Mouse (Mus musculus) heart, embryonic 15.5 days (tissue): ENCODE data around the gene Rap1a. TPM values are rescaled to one million over a fixed set of nuclear protein-coding genes. Genes with fewer than 3 reads are reported as not detected.

Experiments
- ATAC-seq: fragments of 200-750 bp; cut with Nextera tagmentation; replicated peaks from 2 replicates; pipeline ENCODE4 v1.8.0; 2017; ENCODE audit warnings: low read depth, moderate TSS enrichment; ENCODE audit not compliant: insufficient number of reproducible peaks, insufficient read depth, low FRiP score
- H3K27ac ChIP-seq: fragments of 300-500 bp; sonication (generic); 2 replicates; pipeline ENCODE4 v1.5.1; 2015; ENCODE audit warnings: mild to moderate bottlenecking, inconsistent platforms
- H3K27me3 ChIP-seq: fragments of 300-500 bp; sonication (generic); 2 replicates; pipeline ENCODE4 v1.6.1; 2015; ENCODE audit warnings: inconsistent platforms
- H3K36me3 ChIP-seq: fragments of 300-500 bp; sonication (generic); 2 replicates; pipeline ENCODE4 v1.6.1; 2015; ENCODE audit warnings: mild to moderate bottlenecking, inconsistent platforms
- H3K4me1 ChIP-seq: fragments of 300-500 bp; sonication (generic); replicated peaks from 2 replicates; pipeline ENCODE4 v1.6.1; 2015; ENCODE audit warnings: inconsistent platforms
- H3K4me2 ChIP-seq: fragments of 300-500 bp; sonication (generic); 2 replicates; pipeline ENCODE4 v1.6.1; 2015; ENCODE audit warnings: inconsistent platforms, mild to moderate bottlenecking, moderate library complexity
- H3K4me3 ChIP-seq: fragments of 300-500 bp; sonication (generic); 2 replicates; pipeline ENCODE4 v1.5.1; 2015; ENCODE audit warnings: mild to moderate bottlenecking, inconsistent platforms
- H3K9ac ChIP-seq: fragments of 300-500 bp; sonication (generic); 2 replicates; pipeline ENCODE4 v1.6.1; 2015; ENCODE audit warnings: mild to moderate bottlenecking, inconsistent platforms
- H3K9me3 ChIP-seq: fragments of 300-500 bp; sonication (generic); replicated peaks from 2 replicates; pipeline ENCODE4 v1.6.1; 2016; ENCODE audit warnings: inconsistent platforms
- WGBS: fragments of 180-500 bp; shearing (Covaris S2); methylation state at CpG from one replicate; pipeline ENCODE4 v1.1.7; 2015; ENCODE audit warnings: mixed read lengths; 5-methylcytosine and 5-hydroxymethylcytosine counted together
- polyA plus RNA-seq: library from polyadenylated mRNA; unstranded; fragments of >200 nt; fragmentation: Nextera tagmentation; extraction: Ambion mirVana; gene quantifications from 2 replicates; pipeline ENCODE4 v1.2.1, GENCODE M21; 2015

Rap1a gene
- polyA plus RNA-seq, 1 experiment from 2014 or later, result 92.9 TPM

GRCm38 (mm10) chr3:105821504-105821903, 20.4 kb upstream of the Rap1a start:
- Histone ChIP-seq H3K4me1 (peaks cover 29% of the 10 kb centered on the region), H3K9me3 (no peaks in the 10 kb centered on the region), H3K27ac (no peak overlapping the region), H3K4me3 (no peak overlapping the region), H3K4me2 (no peak overlapping the region), H3K9ac (no peak overlapping the region), H3K36me3 (no peaks in the 10 kb centered on the region), H3K27me3 (peaks cover 44% of the 10 kb centered on the region)
- 84% methylated on average over 3 of the region's 3 CpGs for WGBS
- no peak for ATAC-seq

- Histone ChIP-seq H3K4me1 (peaks cover 32% of the 10 kb centered on the region), H3K4me2 (no peak overlapping the region), H3K9ac (no peak overlapping the region), H3K36me3 (no peaks in the 10 kb centered on the region), H3K27ac (no peak overlapping the region), H3K27me3 (peaks cover 44% of the 10 kb centered on the region), H3K9me3 (no peaks in the 10 kb centered on the region), H3K4me3 (no peak overlapping the region)
- WGBS, result 76% methylated on average over 3 of the region's 3 CpGs
- ATAC-seq, result no peak
Measured at GRCm38 (mm10) chr3:105820272-105820671, 19.1 kb upstream of the Rap1a start.

GRCm38 (mm10) chr3:105818130-105819004, 17.2 kb upstream of the Rap1a start:
- Histone ChIP-seq H3K4me3 (no peak overlapping the region), H3K4me1 (peaks cover 29% of the 10 kb centered on the region), H3K4me2 (no peak overlapping the region), H3K9ac (no peak overlapping the region), H3K36me3 (no peaks in the 10 kb centered on the region), H3K9me3 (no peaks in the 10 kb centered on the region), H3K27ac (no peak overlapping the region), H3K27me3 (peaks cover 59% of the 10 kb centered on the region)
- 30% methylated on average over 6 of the region's 6 CpGs for WGBS
- peak; percentile 50 for ATAC-seq

- peaks cover 58% of the 10 kb centered on the region for H3K27me3 ChIP-seq
- no peak overlapping the region for H3K9ac ChIP-seq
- peaks cover 40% of the 10 kb centered on the region for H3K4me1 ChIP-seq
- ATAC-seq, result peak; percentile 56; the same call in 1 of the 2 replicates
- H3K9me3 ChIP-seq, result no peaks in the 10 kb centered on the region
- no peak overlapping the region for H3K4me3 ChIP-seq
- no peak overlapping the region for H3K4me2 ChIP-seq
- no peak overlapping the region for H3K27ac ChIP-seq
- 16% methylated on average over 8 of the region's 8 CpGs for WGBS
- H3K36me3 ChIP-seq, result no peaks in the 10 kb centered on the region
Measured at GRCm38 (mm10) chr3:105816089-105816488, 15.0 kb upstream of the Rap1a start.

- Histone ChIP-seq H3K9me3 (no peaks in the 10 kb centered on the region), H3K36me3 (no peaks in the 10 kb centered on the region), H3K4me1 (peaks cover 40% of the 10 kb centered on the region), H3K27me3 (peaks cover 54% of the 10 kb centered on the region), H3K4me2 (no peak overlapping the region), H3K4me3 (no peak overlapping the region), H3K27ac (no peak overlapping the region), H3K9ac (no peak overlapping the region)
- peak; percentile 75 for ATAC-seq
- 35% methylated on average over 10 of the region's 10 CpGs for WGBS
Measured at GRCm38 (mm10) chr3:105815236-105815904, 14.2 kb upstream of the Rap1a start.

GRCm38 (mm10) chr3:105811146-105811545, 10.0 kb upstream of the Rap1a start:
- no peak for ATAC-seq
- Histone ChIP-seq H3K4me2 (no peak overlapping the region), H3K9ac (no peak overlapping the region), H3K27ac (no peak overlapping the region), H3K9me3 (no peaks in the 10 kb centered on the region), H3K4me1 (peaks cover 32% of the 10 kb centered on the region), H3K4me3 (no peak overlapping the region), H3K36me3 (no peaks in the 10 kb centered on the region), H3K27me3 (peaks cover 48% of the 10 kb centered on the region)
- WGBS, result 93% methylated on average over 2 of the region's 2 CpGs

GRCm38 (mm10) chr3:105808179-105809037, 7.3 kb upstream of the Rap1a start:
- no peak overlapping the region for H3K27ac ChIP-seq

GRCm38 (mm10) chr3:105807672-105808071, 6.5 kb upstream of the Rap1a start:
- H3K4me2 ChIP-seq, result no peak overlapping the region
- H3K27me3 ChIP-seq, result peaks cover 37% of the 10 kb centered on the region
- no peaks in the 10 kb centered on the region for H3K9me3 ChIP-seq
- no peak overlapping the region for H3K4me3 ChIP-seq
- no peaks in the 10 kb centered on the region for H3K36me3 ChIP-seq
- H3K9ac ChIP-seq, result no peak overlapping the region
- ATAC-seq, result no peak
- peaks cover 15% of the 10 kb centered on the region for H3K4me1 ChIP-seq
- WGBS, result 60% methylated on average over 1 of the region's 1 CpGs
- no peak overlapping the region for H3K27ac ChIP-seq

More at GRCm38 (mm10) chr3:105808179-105809037, 7.3 kb upstream of the Rap1a start:
- no peak overlapping the region for H3K4me3 ChIP-seq
- H3K36me3 ChIP-seq, result no peaks in the 10 kb centered on the region
- H3K4me2 ChIP-seq, result no peak overlapping the region
- ATAC-seq, result no peak; the same call in 1 of the 2 replicates
- peaks cover 17% of the 10 kb centered on the region for H3K4me1 ChIP-seq
- H3K9me3 ChIP-seq, result no peaks in the 10 kb centered on the region
- H3K9ac ChIP-seq, result no peak overlapping the region
- 41% methylated on average over 14 of the region's 14 CpGs for WGBS
- H3K27me3 ChIP-seq, result peaks cover 43% of the 10 kb centered on the region

- H3K9ac ChIP-seq, result no peak overlapping the region
- no peak overlapping the region for H3K4me3 ChIP-seq
- H3K4me2 ChIP-seq, result no peak overlapping the region
- no peaks in the 10 kb centered on the region for H3K36me3 ChIP-seq
- WGBS, result 72% methylated on average over 11 of the region's 11 CpGs
- H3K27ac ChIP-seq, result no peak overlapping the region
- H3K4me1 ChIP-seq, result peaks cover 12% of the 10 kb centered on the region
- ATAC-seq, result no peak
- H3K27me3 ChIP-seq, result peaks cover 36% of the 10 kb centered on the region
- H3K9me3 ChIP-seq, result no peaks in the 10 kb centered on the region
Measured at GRCm38 (mm10) chr3:105806519-105807249, 5.5 kb upstream of the Rap1a start.

GRCm38 (mm10) chr3:105803600-105803999, 2.5 kb upstream of the Rap1a start:
- no peak for ATAC-seq
- peaks cover 26% of the 10 kb centered on the region for H3K4me1 ChIP-seq
- no peak overlapping the region for H3K9ac ChIP-seq
- H3K27me3 ChIP-seq, result peaks cover 19% of the 10 kb centered on the region; the same call in 1 of the 2 replicates
- H3K4me2 ChIP-seq, result no peak overlapping the region
- H3K36me3 ChIP-seq, result no peaks in the 10 kb centered on the region
- 63% methylated on average over 11 of the region's 11 CpGs for WGBS
- H3K27ac ChIP-seq, result no peak overlapping the region
- no peaks in the 10 kb centered on the region for H3K9me3 ChIP-seq
- H3K4me3 ChIP-seq, result no peak overlapping the region
